Mouse (Mus musculus): ENCODE measurements around the gene Jak3. TPM values are rescaled to one million over a fixed set of nuclear protein-coding genes. Genes with fewer than 3 reads are reported as not detected.

Jak3 gene
- 10 to 100 TPM; 18.9 to 30.3 (median 22.5) TPM for polyA plus RNA-seq (2017; shearing (Covaris generic))

DNA sequence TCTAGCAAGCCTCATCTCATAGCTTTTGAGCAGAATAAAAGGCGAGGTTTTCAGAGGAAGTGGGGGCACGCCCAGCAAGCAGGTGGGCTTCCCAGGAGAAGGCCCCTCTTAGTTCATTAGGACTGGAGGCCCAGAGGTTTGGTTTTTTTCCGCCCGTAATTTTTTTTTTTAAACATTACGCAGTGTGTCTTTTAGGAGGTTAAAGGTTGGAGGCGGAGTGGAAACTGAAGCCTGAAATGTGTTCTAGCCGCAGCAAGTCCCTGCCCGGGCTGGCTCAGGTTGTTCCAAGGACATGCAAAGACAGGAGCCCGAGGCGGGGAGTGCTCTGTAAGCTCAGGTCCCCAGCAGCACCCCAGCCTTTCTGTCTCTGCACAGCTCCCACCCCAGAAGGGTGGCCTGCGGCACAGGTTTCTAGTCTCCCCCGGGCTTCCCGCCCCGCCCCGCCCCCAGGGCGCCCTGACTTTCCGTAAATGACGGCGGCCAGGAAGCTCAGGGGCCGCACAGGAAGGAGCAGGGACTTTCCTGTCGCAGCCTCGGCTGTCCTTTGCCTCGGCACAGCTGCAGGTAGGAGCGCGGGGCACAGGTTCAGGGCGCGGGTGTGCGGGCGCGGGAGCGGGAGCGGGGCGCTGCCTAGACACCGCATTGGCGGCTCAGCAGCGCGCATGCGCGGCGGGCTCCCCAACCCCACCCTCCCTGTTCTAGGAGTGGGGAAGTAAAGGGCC is at the start of gene Jak3:
Jak3 (plus strand) TSS at position 277 of the 722 bp plus-strand sequence.
- peak; percentile 71 for ATAC-seq

- no peak for ATAC-seq
Observed at GRCm38 (mm10) chr8:71626753-71627152, 49.3 kb upstream of the Jak3 start.

- no peak for ATAC-seq
Observed at GRCm38 (mm10) chr8:71627265-71628099, 48.6 kb upstream of the Jak3 start.

DNA sequence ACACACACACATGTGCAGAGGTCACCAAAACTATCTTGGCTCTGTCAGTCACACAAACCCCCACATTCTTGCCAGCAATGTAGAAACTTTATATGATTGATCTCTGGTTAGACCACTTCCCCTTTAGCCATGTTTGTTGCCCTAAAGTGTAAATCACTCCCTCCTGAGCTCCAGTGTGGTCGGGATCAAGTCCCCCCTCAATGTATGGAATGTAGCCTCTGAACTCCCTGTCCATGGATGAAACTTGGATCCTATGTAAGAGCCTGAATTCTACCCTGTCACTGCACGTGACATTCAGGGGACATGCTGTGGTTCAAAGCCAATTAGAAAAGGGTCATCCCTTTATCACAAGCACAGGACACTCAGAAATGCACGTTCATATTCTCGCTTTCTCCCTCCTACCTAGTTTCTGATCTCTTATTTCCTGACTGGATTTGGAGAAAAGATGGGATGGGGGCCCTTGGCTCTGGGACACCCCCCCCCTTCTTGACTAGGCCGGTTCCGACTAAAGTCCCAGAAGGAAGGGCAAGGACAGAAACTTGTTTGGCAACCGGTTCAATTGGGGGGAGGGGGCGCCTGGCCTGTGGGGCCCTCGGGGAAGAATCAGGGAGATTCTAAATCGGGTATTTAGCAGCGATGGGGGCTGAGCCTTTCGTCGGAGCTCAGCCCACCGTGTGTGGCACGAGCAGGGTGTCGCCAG is 47.5 kb upstream of the Jak3 start:
- no peak for ATAC-seq

- ATAC-seq: peak; percentile 88
Observed at GRCm38 (mm10) chr8:71629096-71629697, 46.9 kb upstream of the Jak3 start.

DNA sequence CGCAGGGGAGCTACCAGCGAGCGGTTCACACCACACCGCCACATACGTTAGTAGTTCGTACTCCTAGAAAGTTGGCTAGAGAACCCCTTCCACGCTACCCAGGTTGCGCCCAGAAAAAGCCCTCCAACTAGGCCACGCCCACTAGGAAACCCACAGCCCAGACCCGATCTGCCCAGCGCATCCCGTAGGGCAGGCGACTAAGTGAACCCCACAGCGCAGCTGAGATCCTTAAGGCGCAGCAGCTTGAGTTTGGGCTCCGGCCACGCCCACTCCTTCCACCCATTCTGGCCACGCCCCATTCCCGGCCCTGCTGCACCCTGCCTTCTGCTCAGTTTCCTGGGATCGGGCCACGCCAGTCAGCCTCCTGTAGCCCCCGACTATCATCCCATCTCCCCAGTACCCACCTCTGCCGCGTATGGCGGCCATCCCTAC is 46.3 kb upstream of the Jak3 start:
- ATAC-seq: no peak

- no peak for ATAC-seq
Observed at GRCm38 (mm10) chr8:71630761-71631160, 45.3 kb upstream of the Jak3 start.

GRCm38 (mm10) chr8:71631897-71632296 is 44.2 kb upstream of the Jak3 start:
- ATAC-seq: no peak

GRCm38 (mm10) chr8:71633164-71633563 is 42.9 kb upstream of the Jak3 start:
- no peak for ATAC-seq

- peak; percentile 50 for ATAC-seq
Observed at GRCm38 (mm10) chr8:71633981-71634667, 42.0 kb upstream of the Jak3 start.

DNA sequence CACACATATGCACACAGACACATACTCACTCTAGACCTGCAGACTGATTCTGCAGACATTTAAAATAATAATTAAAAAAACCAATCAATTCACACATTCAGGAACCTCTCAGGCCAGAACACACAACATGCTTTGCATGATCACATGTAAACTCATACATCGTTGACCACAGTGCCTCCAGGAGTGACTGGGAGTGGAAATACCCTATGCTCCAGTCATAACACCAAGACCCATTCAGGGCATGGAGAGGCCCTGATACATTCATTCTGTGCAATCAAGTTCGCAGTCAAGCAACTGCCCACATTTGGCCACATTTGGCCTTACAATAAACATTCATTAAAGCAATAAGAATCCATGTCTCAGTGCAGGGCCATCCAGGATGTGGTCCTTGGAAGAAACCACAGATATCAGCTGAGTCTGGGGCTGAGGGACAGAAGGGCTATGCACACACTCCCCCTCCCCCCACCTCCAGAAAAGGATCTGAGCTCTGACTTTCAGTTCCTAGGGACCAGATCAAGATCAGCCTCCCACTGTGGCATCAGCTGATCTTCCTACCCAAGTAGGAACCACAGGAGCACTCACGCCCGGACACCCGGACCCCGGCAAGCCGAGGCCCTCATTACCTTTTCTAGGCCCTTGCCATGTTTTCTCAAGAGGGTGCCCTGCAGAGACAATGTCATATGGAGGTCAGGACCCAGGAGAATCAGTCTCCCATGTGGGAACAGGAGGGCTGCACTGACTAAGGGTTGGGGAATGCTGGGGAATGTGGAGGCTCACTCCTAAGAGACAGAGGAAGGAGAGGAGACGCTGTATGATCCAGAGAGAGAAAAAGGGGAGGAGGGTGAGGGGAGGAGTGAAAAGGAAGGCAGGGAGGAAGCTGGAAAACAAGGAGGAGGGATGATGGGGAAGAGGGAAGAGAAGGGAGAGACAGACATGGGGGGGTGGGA is 38.7 kb upstream of the Jak3 start:
- ATAC-seq: no peak

GRCm38 (mm10) chr8:71638321-71638720 is 37.8 kb upstream of the Jak3 start:
- no peak for ATAC-seq

DNA sequence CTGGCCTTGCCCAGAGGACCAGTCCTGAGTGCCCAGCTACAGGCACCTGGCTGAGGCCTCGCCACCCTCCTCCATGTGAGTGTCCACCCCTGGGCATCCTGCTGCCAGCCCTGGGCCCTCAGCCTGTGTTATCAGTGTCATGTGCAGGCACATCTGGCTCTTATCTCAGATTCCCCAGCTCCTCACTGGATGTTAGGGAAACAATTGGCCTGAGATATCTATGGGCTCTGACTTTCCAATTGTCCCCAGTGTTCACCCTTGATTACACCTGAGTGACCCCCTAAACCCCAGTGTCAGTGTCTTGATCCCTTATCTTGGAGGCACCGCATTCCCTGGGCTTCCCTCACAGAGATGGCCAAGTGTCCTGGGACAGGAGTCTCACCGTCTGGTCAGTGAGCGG is 36.8 kb upstream of the Jak3 start:
- ATAC-seq: no peak

GRCm38 (mm10) chr8:71645510-71645909 is 30.6 kb upstream of the Jak3 start:
- no peak for ATAC-seq

- ATAC-seq: no peak
Observed at GRCm38 (mm10) chr8:71654600-71654999, 21.5 kb upstream of the Jak3 start.

DNA sequence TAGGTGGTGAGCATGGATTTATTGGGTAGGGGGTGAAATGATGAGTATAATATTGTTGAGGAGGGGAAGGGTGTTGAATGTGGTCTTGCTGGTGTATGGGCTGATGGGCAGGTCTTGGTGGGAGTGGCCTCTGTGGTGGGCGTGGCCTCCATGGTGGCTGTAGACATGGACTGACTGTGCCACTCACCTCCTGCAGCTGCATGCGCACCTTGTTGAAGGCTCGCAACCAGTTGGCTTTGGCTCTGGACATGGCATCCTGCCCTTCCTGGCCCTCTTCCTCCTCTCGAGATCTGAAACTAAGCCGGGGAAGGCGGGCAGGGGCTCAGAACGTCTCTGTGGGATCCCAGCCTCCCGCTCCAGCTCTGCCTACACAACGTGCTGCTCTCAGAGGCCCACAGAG is 18.3 kb upstream of the Jak3 start:
- ATAC-seq: no peak

DNA sequence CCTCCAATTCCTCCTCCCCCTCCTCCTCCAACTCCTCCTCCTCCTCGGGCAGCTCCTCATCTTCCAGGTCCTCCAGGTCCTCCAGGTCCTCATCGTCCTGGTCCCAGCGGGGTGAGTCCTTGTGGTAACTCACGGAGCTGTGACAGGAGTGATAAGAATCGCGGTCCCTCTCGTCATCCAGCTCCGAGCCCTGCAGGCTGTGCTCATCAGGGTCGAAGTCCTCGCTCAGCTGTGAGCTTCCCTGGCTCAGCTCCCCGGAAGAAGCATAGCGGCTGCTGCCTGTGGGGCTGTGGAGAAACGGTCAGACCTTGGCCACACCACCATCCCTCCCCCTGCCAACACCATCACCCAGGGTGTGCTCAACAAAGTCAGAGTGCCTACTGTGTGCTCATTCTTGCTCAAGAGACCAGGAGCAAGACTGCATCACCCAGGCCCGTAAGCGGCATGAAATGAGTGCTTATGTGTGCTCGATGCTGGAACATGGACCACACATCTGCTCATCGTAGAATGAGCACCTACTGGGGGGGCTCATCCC is 17.5 kb upstream of the Jak3 start:
- ATAC-seq: no peak

GRCm38 (mm10) chr8:71659751-71660150 is 16.3 kb upstream of the Jak3 start:
- no peak for ATAC-seq

GRCm38 (mm10) chr8:71660325-71661120 is 15.6 kb upstream of the Jak3 start:
- ATAC-seq: peak; percentile 80

Data from inflammation-experienced regulatory T-cells, adult 6 months (primary cell).